Mouse (Mus musculus) neural tube, embryonic 11.5 days (tissue): ENCODE measurements at regions not wholly inside any gene's neighbourhood (a gene's known extent, or its start where the extent isn't known, plus 50 kb on each side); places are given as distances from the start of the nearest gene placed in this dataset.

Source experiments
- ATAC-seq: fragments of 200-750 bp; cut with Nextera tagmentation; 2 replicates; pipeline ENCODE4 v1.8.0; 2017; ENCODE audit warnings: moderate number of reproducible peaks, mild to moderate bottlenecking, moderate TSS enrichment, moderate library complexity; ENCODE audit not compliant: insufficient read depth, low FRiP score, low TSS enrichment
- DNase-seq: peaks from one replicate; pipeline ENCODE4 v3.0.0-alpha.2; 2015; ENCODE audit warnings: low spot score
- H3K27ac ChIP-seq: fragments of 300-500 bp; sonication (generic); 2 replicates; pipeline ENCODE4 v1.5.1; 2014; ENCODE audit warnings: low read depth, mild to moderate bottlenecking, low read length
- H3K27me3 ChIP-seq: fragments of 300-500 bp; sonication (generic); 2 replicates; pipeline ENCODE4 v1.6.1; 2014; ENCODE audit warnings: mild to moderate bottlenecking, low read length, mixed read lengths; ENCODE audit not compliant: control insufficient read depth, insufficient read depth
- H3K36me3 ChIP-seq: fragments of 300-500 bp; sonication (generic); 2 replicates; pipeline ENCODE4 v1.6.1; 2014; ENCODE audit warnings: mild to moderate bottlenecking, low read length, moderate library complexity, mixed read lengths; ENCODE audit not compliant: control insufficient read depth, insufficient read depth
- H3K4me1 ChIP-seq: fragments of 300-500 bp; sonication (generic); 2 replicates; pipeline ENCODE4 v1.6.1; 2014; ENCODE audit warnings: low read length, mixed read lengths; ENCODE audit not compliant: control insufficient read depth, insufficient read depth
- H3K4me2 ChIP-seq: fragments of 300-500 bp; sonication (generic); 2 replicates; pipeline ENCODE4 v1.6.1; 2014; ENCODE audit warnings: low read depth, mild to moderate bottlenecking, moderate library complexity
- H3K4me3 ChIP-seq: fragments of 300-500 bp; sonication (generic); 2 replicates; pipeline ENCODE4 v1.5.1; 2014; ENCODE audit warnings: low read depth, low read length
- H3K9ac ChIP-seq: fragments of 300-500 bp; sonication (generic); 2 replicates; pipeline ENCODE4 v1.6.1; 2014; ENCODE audit warnings: mild to moderate bottlenecking, low read length
- H3K9me3 ChIP-seq: fragments of 300-500 bp; sonication (generic); 2 replicates; pipeline ENCODE4 v1.6.1; 2016; ENCODE audit warnings: low read length; ENCODE audit not compliant: control insufficient read depth
- WGBS: fragments of 180-500 bp; shearing (Covaris S2); extraction: QIAGEN DNeasy Blood & Tissue Kit; methylation state at CpG from one replicate; pipeline ENCODE4 v1.1.7; 2014; 5-methylcytosine and 5-hydroxymethylcytosine counted together

- no peaks in the 10 kb centered on the region for H3K36me3 ChIP-seq
- no peak overlapping the region for H3K27ac ChIP-seq
- H3K9me3 ChIP-seq, result no peaks in the 10 kb centered on the region
- H3K4me2 ChIP-seq, result no peak overlapping the region
- DNase-seq (no peak), ATAC-seq (no peak)
- H3K4me1 ChIP-seq, result no peaks in the 10 kb centered on the region
- no peaks in the 10 kb centered on the region for H3K27me3 ChIP-seq
- 89% methylated on average over 4 of the region's 4 CpGs for WGBS
- no peak overlapping the region for H3K9ac ChIP-seq
- H3K4me3 ChIP-seq, result no peak overlapping the region
These were observed 342.4 kb upstream of the Kirrel3 start for GRCm38 (mm10) chr9:34143131-34143795.

DNA sequence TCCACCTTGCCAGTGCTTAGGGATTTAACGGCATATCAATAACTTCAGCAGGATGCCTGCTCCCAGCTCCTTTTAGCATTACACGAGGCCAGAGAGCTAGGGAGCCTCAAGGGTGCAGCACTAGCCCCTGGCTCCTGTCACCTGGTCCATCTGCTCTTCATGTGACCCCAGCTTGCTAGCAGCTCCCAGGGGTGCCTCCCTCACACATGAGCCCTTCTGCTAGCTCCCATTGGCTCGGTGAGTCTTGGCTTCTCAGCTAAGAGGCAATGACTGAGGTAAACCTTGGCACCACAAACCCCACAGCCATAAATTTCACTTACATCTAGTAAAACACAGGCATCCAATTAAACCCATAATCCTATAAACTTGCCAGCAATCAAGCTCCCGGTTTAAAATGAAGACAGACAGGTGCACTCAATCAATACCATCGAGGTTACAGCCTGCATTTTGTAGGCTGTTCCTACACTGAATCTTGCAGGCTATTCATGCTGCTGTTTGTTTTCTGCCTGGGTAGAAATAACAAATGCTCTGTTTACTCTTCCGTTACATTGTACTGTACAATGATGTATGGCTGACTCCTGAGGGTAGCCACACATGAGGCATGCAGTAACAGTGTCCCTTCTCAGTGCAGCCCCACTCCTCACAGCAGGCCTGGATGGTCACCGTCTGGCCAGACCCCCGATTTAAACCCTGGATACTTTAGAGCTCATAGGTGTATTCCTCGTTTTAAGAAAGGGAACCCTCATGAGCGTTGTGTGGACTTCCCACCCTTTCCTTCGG is 330.3 kb upstream of the Kirrel3 start:
- WGBS, result 64% methylated on average over 11 of the region's 11 CpGs
- ATAC-seq, result no peak
- H3K9ac ChIP-seq, result no peak overlapping the region
- H3K4me2 ChIP-seq, result no peak overlapping the region
- H3K4me3 ChIP-seq, result no peak overlapping the region
- no peak for DNase-seq
- H3K36me3 ChIP-seq, result no peaks in the 10 kb centered on the region
- no peaks in the 10 kb centered on the region for H3K9me3 ChIP-seq
- H3K27ac ChIP-seq, result no peak overlapping the region
- H3K27me3 ChIP-seq, result no peaks in the 10 kb centered on the region
- H3K4me1 ChIP-seq, result no peaks in the 10 kb centered on the region

DNA sequence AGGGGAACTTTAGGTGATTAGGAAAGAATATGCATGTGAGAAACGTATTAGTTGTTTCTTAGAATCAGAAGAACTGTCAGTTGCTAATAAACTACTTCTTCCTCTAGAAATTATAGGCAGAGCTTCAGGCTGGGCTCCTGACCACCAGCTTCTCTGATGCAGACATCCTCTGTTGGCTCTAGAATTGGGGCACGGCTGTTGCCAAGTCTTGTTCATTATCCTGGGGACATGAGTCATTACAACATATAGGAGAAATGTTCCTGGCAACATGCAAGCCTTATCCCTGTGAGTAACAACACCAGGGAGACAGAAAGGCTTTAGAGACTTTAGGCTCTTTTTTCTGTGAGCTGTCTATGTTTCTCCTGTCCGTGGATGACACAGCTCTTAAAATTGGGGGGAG is 329.1 kb upstream of the Kirrel3 start:
- DNase-seq (no peak), ATAC-seq (no peak)
- no peak overlapping the region for H3K4me3 ChIP-seq
- no peaks in the 10 kb centered on the region for H3K9me3 ChIP-seq
- no peaks in the 10 kb centered on the region for H3K36me3 ChIP-seq
- no peak overlapping the region for H3K4me2 ChIP-seq
- no peaks in the 10 kb centered on the region for H3K4me1 ChIP-seq
- H3K9ac ChIP-seq, result no peak overlapping the region
- H3K27ac ChIP-seq, result no peak overlapping the region
- WGBS, result 72% methylated on average over 3 of the region's 3 CpGs
- no peaks in the 10 kb centered on the region for H3K27me3 ChIP-seq

- DNase-seq (no peak), ATAC-seq (no peak)
- Histone ChIP-seq H3K27ac (no peak overlapping the region), H3K4me3 (no peak overlapping the region), H3K36me3 (no peaks in the 10 kb centered on the region), H3K9me3 (no peaks in the 10 kb centered on the region), H3K4me2 (no peak overlapping the region), H3K9ac (no peak overlapping the region), H3K4me1 (no peaks in the 10 kb centered on the region), H3K27me3 (no peaks in the 10 kb centered on the region)
- 76% methylated on average over 3 of the region's 3 CpGs for WGBS
These were observed 324.6 kb upstream of the Kirrel3 start for GRCm38 (mm10) chr9:34161119-34161518.

DNA sequence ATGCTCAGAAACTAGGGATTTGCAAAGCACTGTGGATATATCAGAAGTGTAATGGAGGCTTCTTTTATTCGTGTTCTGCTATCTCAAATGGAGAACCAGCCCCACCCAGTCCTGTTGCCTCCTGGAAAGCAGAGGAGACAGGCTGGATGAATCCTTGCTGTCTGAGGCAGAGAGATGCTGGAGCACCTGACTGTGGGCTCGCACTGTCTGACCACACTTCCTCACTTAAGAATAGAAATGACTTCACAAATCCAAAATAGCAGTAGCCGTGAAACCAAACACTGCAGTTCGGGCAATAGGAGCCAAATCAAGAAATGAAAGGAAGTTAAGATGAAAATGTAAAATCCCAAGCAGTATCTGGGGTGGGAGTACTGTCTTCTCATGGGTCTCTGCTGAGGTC is 299.4 kb upstream of the Kirrel3 start:
- WGBS, result 92% methylated on average over 4 of the region's 4 CpGs
- no peak for ATAC-seq

GRCm38 (mm10) chr9:34192542-34192941 is 293.2 kb upstream of the Kirrel3 start:
- H3K4me2 ChIP-seq, result no peak overlapping the region
- H3K4me3 ChIP-seq, result no peak overlapping the region
- H3K36me3 ChIP-seq, result no peaks in the 10 kb centered on the region
- H3K27ac ChIP-seq, result no peak overlapping the region
- H3K27me3 ChIP-seq, result no peaks in the 10 kb centered on the region
- no peak for ATAC-seq
- H3K4me1 ChIP-seq, result 0 out of 2 replicates have a peak, but pooled peaks cover 3% of the 10 kb centered on the region
- H3K9me3 ChIP-seq, result no peaks in the 10 kb centered on the region
- peak; percentile 13 for DNase-seq
- no peak overlapping the region for H3K9ac ChIP-seq

More for the DNA sequence above, 299.4 kb upstream of the Kirrel3 start:
- Histone ChIP-seq H3K4me3 (no peak overlapping the region), H3K4me1 (no peaks in the 10 kb centered on the region), H3K36me3 (no peaks in the 10 kb centered on the region), H3K9ac (no peak overlapping the region), H3K27me3 (no peaks in the 10 kb centered on the region), H3K27ac (no peak overlapping the region), H3K4me2 (no peak overlapping the region), H3K9me3 (no peaks in the 10 kb centered on the region)
- no peak for DNase-seq

DNA sequence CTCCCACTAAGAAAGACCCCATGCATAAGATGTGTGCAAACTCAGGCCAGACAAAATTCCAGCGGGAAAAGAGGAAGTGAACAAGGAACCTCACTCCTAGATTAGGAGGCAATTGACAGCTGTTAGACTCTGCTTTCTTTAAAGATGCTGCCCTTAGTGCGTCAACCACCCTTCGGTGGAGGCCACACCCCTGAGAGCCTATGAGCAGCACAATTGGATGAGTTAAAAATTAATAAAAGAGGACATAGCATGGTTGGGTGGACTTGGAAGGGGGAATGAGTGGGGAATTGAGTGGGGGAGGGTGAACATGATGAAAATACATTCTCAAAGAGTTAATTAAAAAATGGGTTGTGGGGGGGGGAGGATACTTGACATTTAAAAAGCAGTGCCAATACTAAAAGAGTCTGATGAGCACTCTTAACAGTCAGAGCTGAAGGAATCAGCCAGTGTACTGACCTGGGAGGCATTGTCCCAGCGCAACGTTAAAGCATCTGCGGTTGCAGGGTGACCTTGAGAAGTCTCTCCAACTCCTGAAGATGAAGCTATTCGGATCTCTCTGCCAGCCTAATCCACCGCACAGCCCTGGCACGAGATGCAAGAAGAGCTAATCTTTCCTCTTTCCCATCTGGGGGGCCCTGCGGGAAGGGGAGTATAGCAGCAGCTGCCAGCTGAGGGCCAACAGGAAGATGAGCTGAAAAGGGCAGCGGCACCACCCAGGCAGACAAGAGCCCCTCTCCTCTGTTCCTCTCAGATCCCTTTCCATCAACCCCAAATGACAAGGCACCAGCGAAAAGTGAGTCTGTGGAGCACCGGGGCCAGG is 283.4 kb upstream of the Kirrel3 start:
- DNase-seq, result no peak

GRCm38 (mm10) chr9:34202942-34203551 is 282.6 kb upstream of the Kirrel3 start:
- peaks cover 9% of the 10 kb centered on the region; the same call in 1 of the 2 replicates for H3K4me1 ChIP-seq
- ATAC-seq, result peak; percentile 52; the same call in 1 of the 2 replicates
- no peaks in the 10 kb centered on the region for H3K27me3 ChIP-seq
- H3K9ac ChIP-seq, result no peak overlapping the region; the same call in 1 of the 2 replicates
- H3K9me3 ChIP-seq, result no peaks in the 10 kb centered on the region
- H3K27ac ChIP-seq, result 0 out of 2 replicates have a peak overlapping the region, but pooled peaks have one; percentile 11
- peak overlapping the region; percentile 23 for H3K4me2 ChIP-seq
- no peak overlapping the region for H3K4me3 ChIP-seq
- 18% methylated on average over 11 of the region's 11 CpGs for WGBS
- H3K36me3 ChIP-seq, result no peaks in the 10 kb centered on the region
- peak; percentile 33 for DNase-seq

More for the DNA sequence above, 283.4 kb upstream of the Kirrel3 start:
- Histone ChIP-seq H3K9ac (no peak overlapping the region; the same call in none of the 2 replicates), H3K36me3 (no peaks in the 10 kb centered on the region), H3K27me3 (no peaks in the 10 kb centered on the region), H3K27ac (0 out of 2 replicates have a peak overlapping the region, but pooled peaks have one; percentile 11), H3K9me3 (no peaks in the 10 kb centered on the region), H3K4me3 (no peak overlapping the region), H3K4me2 (peak overlapping the region; percentile 23), H3K4me1 (peaks cover 9% of the 10 kb centered on the region; the same call in 1 of the 2 replicates)
- ATAC-seq, result peak; percentile 21; the same call in 1 of the 2 replicates
- 32% methylated on average over 13 of the region's 13 CpGs for WGBS
